Mouse (Mus musculus) limb, embryonic 11.5 days (tissue): Measurements from ENCODE around the gene Zfp759. TPM values are rescaled to one million over a fixed set of nuclear protein-coding genes. Genes with fewer than 3 reads are reported as not detected.
"Not testable (repeated sequence)": the region's sequence is repeated elsewhere in the genome, so short reads cannot be mapped to it uniquely, and the experiment has no call there.

Experiments used
- ATAC-seq: fragments of 200-750 bp; cut with Nextera tagmentation; 2 replicates; pipeline ENCODE4 v1.8.0; 2017; ENCODE audit warnings: low read depth; ENCODE audit not compliant: insufficient number of reproducible peaks, low FRiP score, low TSS enrichment
- DNase-seq: peaks from one replicate; pipeline ENCODE4 v3.0.0-alpha.2; 2015; ENCODE audit warnings: low spot score
- H3K27ac ChIP-seq: fragments of 300-500 bp; sonication (generic); replicated peaks from 2 replicates; pipeline ENCODE4 v1.5.1; 2014; ENCODE audit warnings: low read depth, mild to moderate bottlenecking, low read length
- H3K27me3 ChIP-seq: fragments of 300-500 bp; sonication (generic); 2 replicates; pipeline ENCODE4 v1.6.1; 2014; ENCODE audit warnings: mild to moderate bottlenecking, low read length, mixed read lengths; ENCODE audit not compliant: control insufficient read depth, insufficient read depth
- H3K36me3 ChIP-seq: fragments of 300-500 bp; sonication (generic); 2 replicates; pipeline ENCODE4 v1.6.1; 2014; ENCODE audit warnings: mild to moderate bottlenecking, low read length, moderate library complexity, mixed read lengths; ENCODE audit not compliant: control insufficient read depth, insufficient read depth
- H3K4me1 ChIP-seq: fragments of 300-500 bp; sonication (generic); 2 replicates; pipeline ENCODE4 v1.6.1; 2014; ENCODE audit warnings: low read length, mixed read lengths; ENCODE audit not compliant: control insufficient read depth, insufficient read depth
- H3K4me2 ChIP-seq: fragments of 300-500 bp; sonication (generic); 2 replicates; pipeline ENCODE4 v1.6.1; 2014; ENCODE audit warnings: low read depth, mild to moderate bottlenecking, moderate library complexity; ENCODE audit not compliant: severe bottlenecking
- H3K4me3 ChIP-seq: fragments of 300-500 bp; sonication (generic); 2 replicates; pipeline ENCODE4 v1.5.1; 2014; ENCODE audit warnings: low read depth, low read length
- H3K9ac ChIP-seq: fragments of 300-500 bp; sonication (generic); 2 replicates; pipeline ENCODE4 v1.6.1; 2014; ENCODE audit warnings: mild to moderate bottlenecking, low read length
- H3K9me3 ChIP-seq: fragments of 300-500 bp; sonication (generic); 2 replicates; pipeline ENCODE4 v1.6.1; 2016; ENCODE audit warnings: low read length; ENCODE audit not compliant: control insufficient read depth
- WGBS: fragments of 180-500 bp; shearing (Covaris S2); extraction: QIAGEN DNeasy Blood & Tissue Kit; methylation state at CpG from one replicate; pipeline ENCODE4 v1.1.7; 2014; 5-methylcytosine and 5-hydroxymethylcytosine counted together
- polyA plus RNA-seq: library from polyadenylated mRNA; unstranded; fragments of >200 nt; fragmentation: Nextera tagmentation; extraction: Ambion mirVana; gene quantifications from 2 replicates; pipeline ENCODE4 v1.2.1, GENCODE M21; 2014

Gene Zfp759
- polyA plus RNA-seq, 1 experiment from 2014 or later: 2.3 TPM

- not testable (repeated sequence) for H3K27ac ChIP-seq, ATAC-seq, H3K27me3 ChIP-seq, H3K4me2 ChIP-seq, H3K4me1 ChIP-seq, H3K4me3 ChIP-seq, H3K9ac ChIP-seq, H3K36me3 ChIP-seq, H3K9me3 ChIP-seq, DNase-seq
- WGBS: 67% methylated on average over 4 of the region's 4 CpGs
Measured at GRCm38 (mm10) chr13:67166122-67166521, 44.7 kb downstream of the Zfp759 start.

GRCm38 (mm10) chr13:67172991-67173722, 51.7 kb downstream of the Zfp759 start, which contains the start of gene Rsl1:
TSS of gene Rsl1 (plus strand) at chr13:67173182.
- Histone ChIP-seq H3K4me3 (peak within 1 kb of the TSS; percentile 42), H3K9ac (peak within 1 kb of the TSS; percentile 30; the same call in 1 of the 2 replicates), H3K4me2 (peak within 1 kb of the TSS; percentile 47)
- not testable (repeated sequence) for H3K27me3 ChIP-seq, H3K36me3 ChIP-seq, H3K9me3 ChIP-seq, H3K4me1 ChIP-seq, H3K27ac ChIP-seq
- WGBS: 1% methylated on average over 15 of the region's 17 CpGs
- ATAC-seq (peak; percentile 99), DNase-seq (peak; percentile 76)

- Histone ChIP-seq H3K9ac (no peak overlapping the region; the same call in 1 of the 2 replicates), H3K36me3 (no peaks in the 10 kb centered on the region), H3K27ac (no peak overlapping the region), H3K4me1 (no peaks in the 10 kb centered on the region), H3K4me3 (peak overlapping the region; percentile 42), H3K4me2 (peak overlapping the region; percentile 47), H3K9me3 (no peaks in the 10 kb centered on the region), H3K27me3 (no peaks in the 10 kb centered on the region)
- 30% methylated on average over 5 of the region's 5 CpGs for WGBS
- DNase-seq (no peak), ATAC-seq (0 out of 2 replicates have a peak, but pooled peaks have one; percentile 5)
Measured at GRCm38 (mm10) chr13:67173723-67174055, 52.2 kb downstream of the Zfp759 start.

Other genes starting within 250 kb of the Zfp759 start
- 0.72 and 0.99 TPM in 2 replicates for gene Gm10767, start 216.7 kb upstream of the Zfp759 start, polyA plus RNA-seq
- 4.6 and 5.4 TPM in 2 replicates for gene Zfp712, start 60.5 kb upstream of the Zfp759 start, polyA plus RNA-seq
- 7.8 and 8.8 TPM in 2 replicates for gene Zfp708, start 23.7 kb upstream of the Zfp759 start, polyA plus RNA-seq
- gene Gm28557, start 13.1 kb upstream of the Zfp759 start, polyA plus RNA-seq: 3.2 and 3.5 TPM in 2 replicates
- 0.34 and 0.41 TPM in 2 replicates for gene Rslcan18, start 5.4 kb upstream of the Zfp759 start, polyA plus RNA-seq
- 6.0 and 7.3 TPM in 2 replicates for gene Rsl1, start 51.5 kb downstream of the Zfp759 start, polyA plus RNA-seq
- 1.3 and 2.1 TPM in 2 replicates for gene Zfp455, start 72.8 kb downstream of the Zfp759 start, polyA plus RNA-seq
- 1.7 and 2.2 TPM in 2 replicates for gene Zfp458, start 156.8 kb downstream of the Zfp759 start, polyA plus RNA-seq
- 0.27 and 0.54 TPM in 2 replicates for gene Zfp457, start 184.8 kb downstream of the Zfp759 start, polyA plus RNA-seq
- gene Zfp595, start 210.9 kb downstream of the Zfp759 start, polyA plus RNA-seq: 1.9 and 2.8 TPM in 2 replicates
- not detected in 2 replicates for gene Gm28044, start 238.9 kb downstream of the Zfp759 start, polyA plus RNA-seq
- 1.1 and 1.2 TPM in 2 replicates for gene Zfp953, start 238.9 kb downstream of the Zfp759 start, polyA plus RNA-seq